Mouse (Mus musculus) embryonic fibroblast, embryonic 13.5 days (primary cell): ENCODE data around the gene Stxbp1.

Source experiments
- CTCF ChIP-seq: IDR thresholded peaks from 2 replicates; pipeline ENCODE4 v1.5.1; 2011; ENCODE audit warnings: mild to moderate bottlenecking, control low read depth, low read length, moderate library complexity, borderline replicate concordance; ENCODE audit not compliant: insufficient read depth
- POLR2A ChIP-seq: IDR thresholded peaks from 2 replicates; pipeline ENCODE4 v1.6.1; 2011; ENCODE audit warnings: low read depth, mild to moderate bottlenecking, control low read depth, low read length, moderate library complexity

GRCm38 (mm10) chr2:32828979-32829676 is 17.9 kb downstream of the Stxbp1 start:
- TF ChIP-seq CTCF (no peak), POLR2A (no peak)
